Mouse (Mus musculus) ES-Bruce4 (cell line): ENCODE data around the gene Taar8c.
"Not testable (repeated sequence)": the region's sequence is repeated elsewhere in the genome, so short reads cannot be mapped to it uniquely, and the experiment has no call there.

Source experiments
- CTCF ChIP-seq: IDR thresholded peaks from one replicate; pipeline ENCODE4 v1.8.1; 2011; ENCODE audit warnings: low read depth, low read length
- POLR2A ChIP-seq: IDR thresholded peaks from one replicate; pipeline ENCODE4 v1.8.1; 2011; ENCODE audit warnings: low read length; ENCODE audit not compliant: insufficient read depth

GRCm38 (mm10) chr10:24097010-24097409, 4.7 kb downstream of the Taar8c start:
- not testable (repeated sequence) for TF ChIP-seq CTCF, POLR2A
